Mouse (Mus musculus) kidney, adult 18-20 months (tissue): Measurements from ENCODE around the gene Hist1h2bg.
"Not testable (repeated sequence)": the region's sequence is repeated elsewhere in the genome, so short reads cannot be mapped to it uniquely, and the experiment has no call there.

Experiments
- DNase-seq: peaks from one replicate; pipeline ENCODE4 v3.0.0; 2021

Hist1h2bg gene

GRCm38 (mm10) chr13:23539821-23540220 is 31.4 kb upstream of the Hist1h2bg start:
- DNase-seq = not testable (repeated sequence)

GRCm38 (mm10) chr13:23541497-23541896 is 29.7 kb upstream of the Hist1h2bg start:
- no peak for DNase-seq

GRCm38 (mm10) chr13:23542225-23542980 is 28.8 kb upstream of the Hist1h2bg start:
- not testable (repeated sequence) for DNase-seq

GRCm38 (mm10) chr13:23542999-23543607 is 28.1 kb upstream of the Hist1h2bg start, which contains the start of gene Hist1h2bh:
Gene Hist1h2bh, minus strand, starts transcription at chr13:23543392.
- DNase-seq = peak; percentile 55

- DNase-seq = peak; percentile 70
Measured at GRCm38 (mm10) chr13:23543965-23544786, 27.0 kb upstream of the Hist1h2bg start, which contains the start of gene Hist1h3f. Gene Hist1h3f, plus strand, starts transcription at chr13:23544052.

GRCm38 (mm10) chr13:23544787-23545120 is 26.4 kb upstream of the Hist1h2bg start:
- peak; percentile 25 for DNase-seq

GRCm38 (mm10) chr13:23546694-23547093 is 24.5 kb upstream of the Hist1h2bg start:
- no peak for DNase-seq

GRCm38 (mm10) chr13:23550761-23551145 is 20.4 kb upstream of the Hist1h2bg start:
- DNase-seq = no peak

- peak; percentile 74 for DNase-seq
Measured at GRCm38 (mm10) chr13:23551146-23551834, 19.9 kb upstream of the Hist1h2bg start, which contains the start of gene Hist1h4f. Gene Hist1h4f, minus strand, starts transcription at chr13:23551648.

GRCm38 (mm10) chr13:23551931-23552914 is 19.0 kb upstream of the Hist1h2bg start:
- DNase-seq = no peak

- DNase-seq = no peak
Measured at GRCm38 (mm10) chr13:23552962-23553361, 18.2 kb upstream of the Hist1h2bg start, which contains the start of gene Hist1h1d. Gene Hist1h1d, plus strand, starts transcription at chr13:23553262.

GRCm38 (mm10) chr13:23554393-23554792 is 16.8 kb upstream of the Hist1h2bg start:
- no peak for DNase-seq

- peak; percentile 58 for DNase-seq
Measured at GRCm38 (mm10) chr13:23554925-23555838, 16.0 kb upstream of the Hist1h2bg start.

- peak; percentile 48 for DNase-seq
Measured at GRCm38 (mm10) chr13:23555839-23556416, 15.3 kb upstream of the Hist1h2bg start.

- DNase-seq = no peak
Measured at GRCm38 (mm10) chr13:23556906-23557305, 14.3 kb upstream of the Hist1h2bg start.

- not testable (repeated sequence) for DNase-seq
Measured at GRCm38 (mm10) chr13:23560699-23561098, 10.5 kb upstream of the Hist1h2bg start.

GRCm38 (mm10) chr13:23561531-23561882 is 9.7 kb upstream of the Hist1h2bg start:
- not testable (repeated sequence) for DNase-seq

- peak; percentile 89 for DNase-seq
Measured at GRCm38 (mm10) chr13:23561883-23562659, 9.1 kb upstream of the Hist1h2bg start, which contains the start of gene Hist1h3e. Gene Hist1h3e, minus strand, starts transcription at chr13:23562369.
